Mouse (Mus musculus) CH12.LX (cell line): Measurements from ENCODE around the gene Btn1a1.

Experiments used
- E2F4 ChIP-seq: IDR thresholded peaks from 2 replicates; pipeline ENCODE4 v1.6.1; 2011; ENCODE audit warnings: low read depth, low read length, improper control_type of control experiment; ENCODE audit not compliant: insufficient replicate concordance
- EP300 ChIP-seq: IDR thresholded peaks from 2 replicates; pipeline ENCODE4 v1.6.1; 2011; ENCODE audit warnings: low read length, improper control_type of control experiment
- KAT2A ChIP-seq: IDR thresholded peaks from 2 replicates; pipeline ENCODE4 v1.6.1; 2012; ENCODE audit warnings: low read length, improper control_type of control experiment, inconsistent platforms; ENCODE audit not compliant: insufficient replicate concordance
- POLR2A ChIP-seq: IDR thresholded peaks from 2 replicates; pipeline ENCODE4 v1.6.1; 2011; ENCODE audit warnings: low read depth, mild to moderate bottlenecking, improper control_type of control experiment, low read length
- POLR2AphosphoS2 ChIP-seq: IDR thresholded peaks from 2 replicates; pipeline ENCODE4 v1.6.1; 2011; ENCODE audit warnings: low read depth, low read length, improper control_type of control experiment
- RAD21 ChIP-seq: IDR thresholded peaks from 2 replicates; pipeline ENCODE4 v1.6.1; 2011; ENCODE audit warnings: low read depth, mild to moderate bottlenecking, low read length, improper control_type of control experiment, moderate library complexity
- TCF12 ChIP-seq: IDR thresholded peaks from 2 replicates; pipeline ENCODE4 v1.6.1; 2014; ENCODE audit warnings: low read depth, mild to moderate bottlenecking, inconsistent platforms, low read length, improper control_type of control experiment

- TF ChIP-seq KAT2A (no peak), E2F4 (no peak), RAD21 (no peak), POLR2A (no peak), TCF12 (no peak), POLR2AphosphoS2 (no peak), EP300 (no peak)
These were observed 32.5 kb downstream of the Btn1a1 start for GRCm38 (mm10) chr13:23433206-23433605.
